In genomic region chr11:89299116-89299783, GRCm38 (mm10) we compare ENCODE assay signal across 8 mouse cellular contexts. TPM values are rescaled to one million over a fixed set of nuclear protein-coding genes. Genes with fewer than 3 reads are reported as not detected.
DNase-seq lines count a peak whose midpoint lies in the region; ATAC-seq and TF ChIP-seq lines count a peak whose summit lies in the region.

No protein-coding gene starts in this region.

- peaks cover 13% of the 10 kb centered on the region for H3K27me3 ChIP-seq in C2C12 (ENCODE audit: control insufficient read depth, insufficient read depth, insufficient read length)
- peaks cover 11% of the 10 kb centered on the region for H3K27me3 ChIP-seq in embryonic facial prominence, embryonic 15.5 days
- H3K27me3 ChIP-seq in intestine, embryonic 15.5 days (replicated peaks), result peaks cover 35% of the 10 kb centered on the region

- peak overlapping the region; percentile 6 for H3K4me3 ChIP-seq in C2C12 (ENCODE audit: insufficient read depth, poor library complexity, severe bottlenecking)
- H3K4me3 ChIP-seq in embryonic facial prominence, embryonic 15.5 days (replicated peaks), result peak overlapping the region; percentile 48
- peak overlapping the region; percentile 38 for H3K4me3 ChIP-seq in intestine, embryonic 15.5 days (replicated peaks)

- no peak overlapping the region for H3ac ChIP-seq in C2C12 (ENCODE audit: control insufficient read depth, insufficient read length, low read depth)

- H3K4me2 ChIP-seq in embryonic facial prominence, embryonic 15.5 days (replicated peaks), result peak overlapping the region; percentile 77
- H3K4me2 ChIP-seq in intestine, embryonic 15.5 days (replicated peaks), result peak overlapping the region; percentile 83

- under 1% methylated on average over 26 of the region's 36 CpGs for WGBS in embryonic facial prominence, embryonic 15.5 days
- under 1% methylated on average over 28 of the region's 36 CpGs for WGBS in intestine, embryonic 15.5 days

- no peaks in the 10 kb centered on the region for H3K36me3 ChIP-seq in C2C12 (ENCODE audit: control insufficient read depth, insufficient read depth)
- no peaks in the 10 kb centered on the region for H3K36me3 ChIP-seq in embryonic facial prominence, embryonic 15.5 days
- H3K36me3 ChIP-seq in intestine, embryonic 15.5 days, result no peaks in the 10 kb centered on the region

- H3K27ac ChIP-seq in embryonic facial prominence, embryonic 15.5 days (replicated peaks), result peak overlapping the region; percentile 78
- H3K27ac ChIP-seq in intestine, embryonic 15.5 days, result no peak overlapping the region

- no peaks in the 10 kb centered on the region for H3K9me3 ChIP-seq in embryonic facial prominence, embryonic 15.5 days (replicated peaks)
- no peaks in the 10 kb centered on the region for H3K9me3 ChIP-seq in intestine, embryonic 15.5 days

- H3K4me1 ChIP-seq in embryonic facial prominence, embryonic 15.5 days, result peaks cover 34% of the 10 kb centered on the region
- H3K4me1 ChIP-seq in intestine, embryonic 15.5 days (replicated peaks), result peaks cover 22% of the 10 kb centered on the region

- ATAC-seq in cerebellum, adult (ENCODE audit: insufficient number of reproducible peaks, low FRiP score, low TSS enrichment), result no peak
- no peak for ATAC-seq in embryonic facial prominence, embryonic 15.5 days (ENCODE audit: insufficient number of reproducible peaks, low FRiP score, low TSS enrichment, low read depth)
- ATAC-seq in intestine, embryonic 15.5 days, result no peak
- no peak for ATAC-seq in granulocyte monocyte progenitor cell, adult 5-6 weeks (replicated peaks; ENCODE audit: poor library complexity, severe bottlenecking)

- peak; percentile 11 to 26 for DNase-seq in cerebellum, postnatal 25 days
- DNase-seq in lung, postnatal 4 days, result peak; percentile 33 to 42
- DNase-seq in layer of hippocampus, postnatal 36 days, result no peak

- no peaks in the 10 kb centered on the region for H3K79me3 ChIP-seq in C2C12 (ENCODE audit: low read depth)

- no peaks in the 10 kb centered on the region for H3K79me2 ChIP-seq in C2C12 (ENCODE audit: control insufficient read depth, insufficient read depth)

- H3K9ac ChIP-seq in embryonic facial prominence, embryonic 15.5 days, result no peak overlapping the region
- H3K9ac ChIP-seq in intestine, embryonic 15.5 days, result peak overlapping the region; percentile 34

- TF ChIP-seq CTCF in C2C12 (IDR thresholded peaks at IDR 0.05; ENCODE audit: control insufficient read depth, insufficient read depth, insufficient read length), result no peak

TF ChIP-seq in C2C12, 6 proteins besides CTCF, POLR2A, EP300 and RAD21:
- TF ChIP-seq MAX (IDR thresholded peaks at IDR 0.05) (peak; percentile 79), MYOG (IDR thresholded peaks at IDR 0.05; ENCODE audit: control insufficient read depth, extremely low read depth, insufficient read length) (no peak), CEBPB (IDR thresholded peaks at IDR 0.05; ENCODE audit: low read depth) (no peak), USF1 (IDR thresholded peaks at IDR 0.05; ENCODE audit: low read depth) (no peak), MYOD1 (IDR thresholded peaks at IDR 0.05; ENCODE audit: control insufficient read depth, insufficient read length, low read depth) (no peak)

RNA-seq across cellular contexts. Expression of gene Nog, which starts 2.9 kb away (rescaled TPM):
- polyA plus RNA-seq in C2C12 (2012; fragmentation: generic; extraction: Trizol), result 1.1 TPM
- 5.3 and 5.6 TPM in 2 replicates for polyA plus RNA-seq in embryonic facial prominence, embryonic 15.5 days (2015; fragmentation: Nextera tagmentation; extraction: Ambion mirVana)
- 2.6 and 2.7 TPM in 2 replicates for polyA plus RNA-seq in intestine, embryonic 15.5 days (2015; fragmentation: Nextera tagmentation; extraction: Ambion mirVana)
- total RNA-seq in granulocyte monocyte progenitor cell, adult 5-6 weeks (2014; fragmentation: Nextera tagmentation), result not detected in 2 replicates
- not detected in 2 replicates for total RNA-seq in granulocyte monocyte progenitor cell, adult 5-6 weeks (2017)
- total RNA-seq in layer of hippocampus, postnatal 36 days (2021), result 10 to 100 TPM in 1 of 2 experiments, 1 to 10 TPM in 1; 9.5 to 10.4 TPM

Comparison
In these comparisons a context has a peak if more than half of its experiments do, and no peak if none do; other contexts are left out.
1. DNase-seq: peak in cerebellum, postnatal 25 days (2 of 2) and lung, postnatal 4 days (2 of 2); none in layer of hippocampus, postnatal 36 days (0 of 2).
2. Peak in every context shown above with its lines, with median percentiles within 50 percentile points of each other: H3K4me3 ChIP-seq.